Mouse (Mus musculus): ENCODE results near the gene Oasl1.

- TF ChIP-seq CHD2 (IDR thresholded peaks at IDR 0.05; ENCODE audit: low read depth, low read length) (no peak), ZNF384 (IDR thresholded peaks at IDR 0.05; ENCODE audit: low read depth, low read length) (no peak), MAFK (IDR thresholded peaks at IDR 0.05; ENCODE audit: insufficient read depth, low read depth, low read length) (no peak), ZC3H11A (IDR thresholded peaks at IDR 0.05; ENCODE audit: borderline replicate concordance, low read depth, low read length) (no peak), HCFC1 (IDR thresholded peaks at IDR 0.05; ENCODE audit: borderline replicate concordance, insufficient read depth, low read length) (no peak)
Observed at GRCm38 (mm10) chr5:114964315-114964966, 41.4 kb downstream of the Oasl1 start.
